Mouse (Mus musculus) ES-E14 (cell line): Measurements from ENCODE around the gene Marf1.
"Not testable (repeated sequence)": the region's sequence is repeated elsewhere in the genome, so short reads cannot be mapped to it uniquely, and the experiment has no call there.

ENCODE experiments used
- CHD2 ChIP-seq: IDR thresholded peaks from 2 replicates; pipeline ENCODE4 v1.6.1; 2014; ENCODE audit warnings: mild to moderate bottlenecking, low read depth, low read length, inconsistent platforms
- HCFC1 ChIP-seq: IDR thresholded peaks from 2 replicates; pipeline ENCODE4 v1.6.1; 2012; ENCODE audit warnings: low read length, inconsistent platforms, borderline replicate concordance; ENCODE audit not compliant: insufficient read depth
- ZC3H11A ChIP-seq: IDR thresholded peaks from 2 replicates; pipeline ENCODE4 v1.6.1; 2012; ENCODE audit warnings: low read depth, mild to moderate bottlenecking, inconsistent platforms, low read length, borderline replicate concordance
- ZNF384 ChIP-seq: IDR thresholded peaks from 2 replicates; pipeline ENCODE4 v1.6.1; 2012; ENCODE audit warnings: low read depth, low read length, inconsistent platforms

GRCm38 (mm10) chr16:14066571-14066970 lies 96.6 kb downstream of the Marf1 start:
- TF ChIP-seq CHD2, ZC3H11A, ZNF384, HCFC1: not testable (repeated sequence)
